Mouse (Mus musculus) ES-Bruce4 (cell line): ENCODE measurements around the gene Nwd2. TPM values are rescaled to one million over a fixed set of nuclear protein-coding genes. Genes with fewer than 3 reads are reported as not detected.

Source experiments
- H3K27ac ChIP-seq: 2 replicates; pipeline ENCODE4 v1.5.1; 2012; ENCODE audit warnings: low read length, inconsistent platforms; ENCODE audit not compliant: insufficient read depth
- H3K27me3 ChIP-seq: 2 replicates; pipeline ENCODE4 v1.6.1; 2012; ENCODE audit warnings: mild to moderate bottlenecking, low read length, inconsistent platforms; ENCODE audit not compliant: control insufficient read depth, poor library complexity, insufficient read depth, severe bottlenecking
- H3K36me3 ChIP-seq: 2 replicates; pipeline ENCODE4 v1.6.1; 2012; ENCODE audit warnings: inconsistent platforms, mild to moderate bottlenecking, low read length, moderate library complexity; ENCODE audit not compliant: control insufficient read depth, poor library complexity, insufficient read depth, severe bottlenecking
- H3K4me1 ChIP-seq: one replicate; pipeline ENCODE4 v1.8.1; 2011; ENCODE audit warnings: low read length; ENCODE audit not compliant: control insufficient read depth, insufficient read depth
- H3K4me3 ChIP-seq: 2 replicates; pipeline ENCODE4 v1.5.1; 2011; ENCODE audit warnings: low read depth, mild to moderate bottlenecking, low read length
- H3K9ac ChIP-seq: 2 replicates; pipeline ENCODE4 v1.6.1; 2012; ENCODE audit warnings: low read depth, mild to moderate bottlenecking, inconsistent platforms; ENCODE audit not compliant: poor library complexity, severe bottlenecking
- H3K9me3 ChIP-seq: replicated peaks from 2 replicates; pipeline ENCODE4 v1.6.1; 2012; ENCODE audit warnings: mild to moderate bottlenecking, low read length, inconsistent platforms; ENCODE audit not compliant: control insufficient read depth, poor library complexity, insufficient read depth, severe bottlenecking
- CTCF ChIP-seq: IDR thresholded peaks from one replicate; pipeline ENCODE4 v1.8.1; 2011; ENCODE audit warnings: low read depth, low read length
- EP300 ChIP-seq: IDR thresholded peaks from 2 replicates; pipeline ENCODE4 v1.6.1; 2011; ENCODE audit warnings: low read depth, low read length; ENCODE audit not compliant: insufficient read depth
- POLR2A ChIP-seq: IDR thresholded peaks from one replicate; pipeline ENCODE4 v1.8.1; 2011; ENCODE audit warnings: low read length; ENCODE audit not compliant: insufficient read depth
- polyA plus RNA-seq: library from polyadenylated mRNA; stranded (reverse); fragments of >200 nt; gene quantifications from 2 replicates; pipeline ENCODE4 v1.2.4, GENCODE M21; 2011; ENCODE audit warnings: low read depth; ENCODE audit not compliant: missing spikeins, insufficient read depth, insufficient read length

Nwd2 gene
- polyA plus RNA-seq, 1 experiment: not detected

- Histone ChIP-seq H3K9me3 (0 out of 2 replicates have a peak, but pooled peaks cover 4% of the 10 kb centered on the region), H3K4me1 (no peaks in the 10 kb centered on the region), H3K27me3 (no peaks in the 10 kb centered on the region), H3K36me3 (no peaks in the 10 kb centered on the region), H3K4me3 (no peak overlapping the region), H3K9ac (no peak overlapping the region), H3K27ac (no peak overlapping the region)
- TF ChIP-seq EP300 (no peak), CTCF (no peak), POLR2A (no peak)
Measured at GRCm38 (mm10) chr5:63827006-63827405, 178.1 kb downstream of the Nwd2 start.

DNA sequence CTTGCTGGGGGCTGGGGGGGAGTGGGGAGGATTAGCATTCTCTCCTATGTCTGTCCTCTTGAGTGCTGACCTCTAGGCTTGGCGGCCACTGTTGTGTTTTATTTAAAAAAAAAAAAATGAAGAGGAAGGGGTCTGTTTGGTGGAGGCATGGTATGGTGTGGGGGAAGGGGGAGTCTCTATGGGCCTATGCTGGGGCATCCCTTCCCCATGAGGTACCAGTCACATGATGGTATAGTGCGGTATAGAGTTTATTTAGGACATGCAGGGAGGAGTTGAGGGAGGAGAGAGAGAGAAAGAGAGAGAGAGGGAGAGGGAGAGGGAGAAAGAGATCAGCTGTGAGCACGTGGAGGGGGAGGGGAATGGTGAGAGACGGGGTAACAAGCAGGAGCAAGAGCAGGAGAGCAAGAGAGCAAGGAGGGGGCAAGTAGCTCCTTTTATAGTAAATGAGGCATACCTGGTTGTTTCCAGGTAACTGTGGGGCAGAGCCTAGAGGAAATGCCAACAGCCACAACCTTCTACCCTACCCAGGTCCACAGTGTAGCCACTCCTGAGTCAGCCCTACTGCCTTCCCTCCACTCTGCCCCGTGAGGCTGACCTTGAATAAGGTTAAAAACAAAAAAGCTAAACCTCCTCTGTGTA lies 178.6 kb downstream of the Nwd2 start:
- no peaks in the 10 kb centered on the region for H3K36me3 ChIP-seq
- no peaks in the 10 kb centered on the region for H3K27me3 ChIP-seq
- no peaks in the 10 kb centered on the region for H3K4me1 ChIP-seq
- TF ChIP-seq EP300 (no peak), POLR2A (no peak), CTCF (no peak)
- H3K27ac ChIP-seq: no peak overlapping the region
- no peak overlapping the region for H3K4me3 ChIP-seq
- 0 out of 2 replicates have a peak, but pooled peaks cover 4% of the 10 kb centered on the region for H3K9me3 ChIP-seq
- H3K9ac ChIP-seq: no peak overlapping the region

DNA sequence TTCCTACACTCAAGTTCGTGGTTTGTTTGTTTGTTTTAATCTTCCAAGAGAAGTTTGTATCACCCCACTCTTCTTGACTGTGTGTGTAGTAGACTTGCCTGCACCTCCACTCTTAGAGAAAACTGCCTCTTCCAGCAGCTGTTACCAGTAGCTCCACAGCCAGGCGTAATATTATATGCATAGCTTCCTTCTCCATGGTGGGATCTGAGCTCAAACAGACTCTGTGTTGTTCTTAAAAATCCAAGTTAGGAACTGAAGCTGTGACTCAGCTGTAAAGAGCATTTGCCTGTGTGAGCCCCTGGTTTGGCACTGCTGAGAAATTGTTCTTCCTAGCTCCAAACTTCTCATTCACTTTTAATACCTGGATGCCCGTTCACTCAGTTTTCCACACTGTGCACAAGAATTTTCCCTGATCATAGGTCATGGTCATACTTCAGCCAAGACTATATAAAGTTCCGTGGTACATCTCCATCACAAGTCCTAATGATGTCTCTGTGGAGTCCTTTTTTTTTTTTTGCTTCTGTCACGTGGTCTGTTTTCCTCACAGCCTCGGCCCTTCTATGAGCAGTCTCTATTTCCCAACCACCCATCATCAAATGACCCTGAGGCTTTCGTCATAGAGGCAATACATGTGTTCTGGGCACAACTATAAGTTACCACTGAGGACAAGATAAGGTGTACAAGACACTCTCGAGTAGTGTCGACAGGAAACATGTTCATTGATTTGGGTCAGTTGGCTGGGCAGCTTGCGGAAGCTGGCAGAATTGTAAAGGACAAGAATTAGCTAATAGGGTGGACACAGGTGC lies 179.7 kb downstream of the Nwd2 start:
- H3K27ac ChIP-seq: no peak overlapping the region
- H3K9ac ChIP-seq: no peak overlapping the region

DNA sequence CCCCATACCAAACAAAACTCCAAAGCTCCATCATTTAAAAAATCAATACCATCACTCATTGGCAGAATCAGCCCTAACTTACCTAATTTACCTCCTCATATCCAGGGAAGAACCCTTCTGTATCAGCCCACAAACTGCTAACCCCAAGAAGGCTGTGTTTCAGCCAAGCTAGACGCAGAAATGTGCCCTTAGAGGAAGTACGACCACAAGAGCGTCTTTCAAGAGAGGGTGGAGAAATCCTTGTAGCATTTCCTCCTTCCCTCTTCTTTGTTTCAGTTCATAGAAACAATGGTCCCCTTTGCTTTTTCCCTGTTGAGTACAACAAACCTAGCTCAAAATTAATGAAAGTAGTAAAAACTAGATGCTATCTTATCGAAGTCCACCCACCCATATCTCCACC lies 182.2 kb downstream of the Nwd2 start:
- Histone ChIP-seq H3K4me1 (no peaks in the 10 kb centered on the region), H3K36me3 (no peaks in the 10 kb centered on the region), H3K27me3 (no peaks in the 10 kb centered on the region), H3K27ac (no peak overlapping the region), H3K9me3 (0 out of 2 replicates have a peak, but pooled peaks cover 4% of the 10 kb centered on the region), H3K4me3 (no peak overlapping the region), H3K9ac (no peak overlapping the region)
- TF ChIP-seq POLR2A: no peak
- TF ChIP-seq CTCF: no peak
- no peak for TF ChIP-seq EP300

More for the DNA sequence above, 179.7 kb downstream of the Nwd2 start:
- Histone ChIP-seq H3K36me3 (no peaks in the 10 kb centered on the region), H3K4me3 (no peak overlapping the region), H3K9me3 (0 out of 2 replicates have a peak, but pooled peaks cover 4% of the 10 kb centered on the region), H3K4me1 (no peaks in the 10 kb centered on the region), H3K27me3 (no peaks in the 10 kb centered on the region)
- TF ChIP-seq EP300 (no peak), CTCF (no peak), POLR2A (no peak)

DNA sequence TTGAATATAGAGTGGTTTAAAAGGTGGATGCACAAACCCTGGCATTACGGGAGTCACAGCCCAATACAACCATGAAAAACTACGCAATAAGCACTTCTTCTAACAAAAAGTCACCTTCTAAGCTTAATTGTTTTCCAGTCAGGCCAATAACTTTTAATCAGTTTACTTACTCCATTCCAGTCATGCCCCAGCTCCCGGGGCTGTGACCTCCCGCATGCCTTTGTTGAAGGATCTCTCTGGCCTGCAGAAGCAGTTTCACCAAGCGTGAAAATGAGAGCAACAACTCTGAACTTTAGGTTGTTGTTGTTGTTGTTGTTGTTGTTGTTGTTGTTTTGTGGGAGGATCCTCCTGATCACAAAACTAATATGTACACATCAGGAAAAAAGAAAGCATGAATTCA lies 185.1 kb downstream of the Nwd2 start:
- no peak for TF ChIP-seq EP300
- TF ChIP-seq POLR2A: no peak
- no peak for TF ChIP-seq CTCF
- no peaks in the 10 kb centered on the region for H3K27me3 ChIP-seq
- no peak overlapping the region for H3K9ac ChIP-seq
- H3K36me3 ChIP-seq: no peaks in the 10 kb centered on the region
- H3K9me3 ChIP-seq: no peaks in the 10 kb centered on the region
- H3K27ac ChIP-seq: no peak overlapping the region
- H3K4me3 ChIP-seq: no peak overlapping the region
- no peaks in the 10 kb centered on the region for H3K4me1 ChIP-seq

DNA sequence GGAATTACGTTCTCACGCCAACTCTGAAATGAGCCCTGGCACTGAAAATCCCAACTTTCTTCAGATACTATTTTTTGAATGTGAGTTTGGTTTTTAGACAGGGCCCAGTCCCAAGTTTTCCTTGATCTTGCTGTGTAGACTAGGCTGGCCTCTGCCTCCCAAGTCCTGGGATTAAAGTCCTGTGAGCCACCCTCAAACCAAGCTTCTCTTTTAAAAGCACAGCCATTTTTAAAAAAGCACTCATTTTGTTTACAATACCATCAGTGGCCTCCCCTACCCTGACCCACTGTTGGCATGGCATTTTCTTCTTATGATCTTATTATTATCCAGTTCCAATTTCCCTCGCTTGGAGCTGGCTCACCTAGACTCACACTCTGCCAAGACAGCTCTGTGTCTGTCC lies 185.5 kb downstream of the Nwd2 start:
- Histone ChIP-seq H3K9me3 (no peaks in the 10 kb centered on the region), H3K27ac (no peak overlapping the region), H3K9ac (no peak overlapping the region), H3K4me3 (no peak overlapping the region), H3K36me3 (no peaks in the 10 kb centered on the region), H3K27me3 (no peaks in the 10 kb centered on the region), H3K4me1 (no peaks in the 10 kb centered on the region)
- no peak for TF ChIP-seq POLR2A
- no peak for TF ChIP-seq EP300
- no peak for TF ChIP-seq CTCF
